Mouse (Mus musculus): ENCODE data around the gene Rbfox3. TPM values are rescaled to one million over a fixed set of nuclear protein-coding genes. Genes with fewer than 3 reads are reported as not detected.

The Rbfox3 gene
- polyA plus RNA-seq, 1 experiment from 2014 or later = 0.06 TPM

GRCm38 (mm10) chr11:118485338-118485737 is 426.1 kb downstream of the Rbfox3 start:
- H3K4me2 ChIP-seq = no peak overlapping the region
- H3K4me3 ChIP-seq = no peak overlapping the region
- no peak overlapping the region for H3K27ac ChIP-seq
- no peak overlapping the region for H3K9ac ChIP-seq
- no peaks in the 10 kb centered on the region; the same call in 1 of the 2 replicates for H3K36me3 ChIP-seq
- no peaks in the 10 kb centered on the region for H3K9me3 ChIP-seq (replicated peaks)
- peaks cover 7% of the 10 kb centered on the region for H3K27me3 ChIP-seq
- no peak for ATAC-seq (replicated peaks; ENCODE audit: insufficient number of reproducible peaks, insufficient read depth, low FRiP score, low read depth)
- H3K4me1 ChIP-seq (replicated peaks) = no peaks in the 10 kb centered on the region
- WGBS = 64% methylated on average over 11 of the region's 11 CpGs

GRCm38 (mm10) chr11:118484169-118484568 is 427.2 kb downstream of the Rbfox3 start:
- WGBS = 79% methylated on average over 8 of the region's 8 CpGs
- Histone ChIP-seq H3K4me1 (replicated peaks) (no peaks in the 10 kb centered on the region), H3K27ac (no peak overlapping the region), H3K27me3 (0 out of 2 replicates have a peak, but pooled peaks cover 4% of the 10 kb centered on the region), H3K4me2 (no peak overlapping the region), H3K4me3 (no peak overlapping the region), H3K9me3 (replicated peaks) (no peaks in the 10 kb centered on the region), H3K9ac (no peak overlapping the region), H3K36me3 (no peaks in the 10 kb centered on the region; the same call in 1 of the 2 replicates)
- ATAC-seq (replicated peaks; ENCODE audit: insufficient number of reproducible peaks, insufficient read depth, low FRiP score, low read depth) = no peak

GRCm38 (mm10) chr11:118481751-118482150 is 429.6 kb downstream of the Rbfox3 start:
- no peak overlapping the region for H3K9ac ChIP-seq
- no peaks in the 10 kb centered on the region for H3K9me3 ChIP-seq (replicated peaks)
- no peak for ATAC-seq (replicated peaks; ENCODE audit: insufficient number of reproducible peaks, insufficient read depth, low FRiP score, low read depth)
- peaks cover 6% of the 10 kb centered on the region for H3K4me1 ChIP-seq (replicated peaks)
- WGBS = 83% methylated on average over 14 of the region's 14 CpGs
- no peak overlapping the region for H3K4me3 ChIP-seq
- no peak overlapping the region for H3K4me2 ChIP-seq
- no peaks in the 10 kb centered on the region; the same call in 1 of the 2 replicates for H3K36me3 ChIP-seq
- no peak overlapping the region for H3K27ac ChIP-seq
- H3K27me3 ChIP-seq = no peaks in the 10 kb centered on the region

GRCm38 (mm10) chr11:118481231-118481630 is 430.2 kb downstream of the Rbfox3 start:
- Histone ChIP-seq H3K4me1 (replicated peaks) (peaks cover 6% of the 10 kb centered on the region), H3K9ac (no peak overlapping the region), H3K4me2 (no peak overlapping the region), H3K27me3 (no peaks in the 10 kb centered on the region), H3K36me3 (no peaks in the 10 kb centered on the region; the same call in 1 of the 2 replicates), H3K27ac (no peak overlapping the region), H3K4me3 (no peak overlapping the region), H3K9me3 (replicated peaks) (no peaks in the 10 kb centered on the region)
- WGBS = 95% methylated on average over 11 of the region's 11 CpGs
- no peak for ATAC-seq (replicated peaks; ENCODE audit: insufficient number of reproducible peaks, insufficient read depth, low FRiP score, low read depth)

GRCm38 (mm10) chr11:118479776-118480175 is 431.6 kb downstream of the Rbfox3 start:
- no peak overlapping the region for H3K4me2 ChIP-seq
- no peak for ATAC-seq (replicated peaks; ENCODE audit: insufficient number of reproducible peaks, insufficient read depth, low FRiP score, low read depth)
- peaks cover 6% of the 10 kb centered on the region for H3K4me1 ChIP-seq (replicated peaks)
- H3K27me3 ChIP-seq = no peaks in the 10 kb centered on the region
- no peak overlapping the region for H3K9ac ChIP-seq
- H3K4me3 ChIP-seq = no peak overlapping the region
- no peaks in the 10 kb centered on the region for H3K9me3 ChIP-seq (replicated peaks)
- 65% methylated on average over 12 of the region's 12 CpGs for WGBS
- no peaks in the 10 kb centered on the region; the same call in 1 of the 2 replicates for H3K36me3 ChIP-seq
- H3K27ac ChIP-seq = no peak overlapping the region

- Histone ChIP-seq H3K4me1 (replicated peaks) (peaks cover 6% of the 10 kb centered on the region), H3K4me2 (peak within 1 kb of the TSS; percentile 87), H3K9me3 (replicated peaks) (no peaks in the 10 kb centered on the region), H3K36me3 (no peaks in the 10 kb centered on the region), H3K4me3 (peak within 1 kb of the TSS; percentile 74), H3K9ac (peak within 1 kb of the TSS; percentile 80), H3K27ac (peak within 1 kb of the TSS; percentile 66), H3K27me3 (no peaks in the 10 kb centered on the region)
- peak; percentile 99 for ATAC-seq (replicated peaks; ENCODE audit: insufficient number of reproducible peaks, insufficient read depth, low FRiP score, low read depth)
- under 1% methylated on average over 57 of the region's 57 CpGs for WGBS
Observed at GRCm38 (mm10) chr11:118476396-118477373, 434.7 kb downstream of the Rbfox3 start, which contains the start of gene Engase. Gene Engase (plus strand): TSS chr11:118476829.

- no peak for ATAC-seq (replicated peaks; ENCODE audit: insufficient number of reproducible peaks, insufficient read depth, low FRiP score, low read depth)
- Histone ChIP-seq H3K36me3 (no peaks in the 10 kb centered on the region), H3K27ac (no peak overlapping the region), H3K4me2 (no peak overlapping the region), H3K27me3 (no peaks in the 10 kb centered on the region), H3K9ac (no peak overlapping the region), H3K9me3 (replicated peaks) (no peaks in the 10 kb centered on the region), H3K4me3 (no peak overlapping the region), H3K4me1 (replicated peaks) (peaks cover 7% of the 10 kb centered on the region)
- WGBS = 83% methylated on average over 7 of the region's 7 CpGs
Observed at GRCm38 (mm10) chr11:118475496-118476083, 435.8 kb downstream of the Rbfox3 start.

- no peak for ATAC-seq (replicated peaks; ENCODE audit: insufficient number of reproducible peaks, insufficient read depth, low FRiP score, low read depth)
- Histone ChIP-seq H3K9me3 (replicated peaks) (no peaks in the 10 kb centered on the region), H3K4me1 (replicated peaks) (peaks cover 9% of the 10 kb centered on the region), H3K27me3 (no peaks in the 10 kb centered on the region), H3K4me3 (no peak overlapping the region), H3K4me2 (no peak overlapping the region), H3K36me3 (no peaks in the 10 kb centered on the region), H3K9ac (no peak overlapping the region), H3K27ac (no peak overlapping the region)
- 75% methylated on average over 6 of the region's 6 CpGs for WGBS
Observed at GRCm38 (mm10) chr11:118473842-118474500, 437.4 kb downstream of the Rbfox3 start.

GRCm38 (mm10) chr11:118473161-118473560 is 438.2 kb downstream of the Rbfox3 start:
- Histone ChIP-seq H3K4me3 (no peak overlapping the region), H3K4me2 (no peak overlapping the region), H3K4me1 (replicated peaks) (peaks cover 9% of the 10 kb centered on the region), H3K9ac (no peak overlapping the region), H3K27me3 (no peaks in the 10 kb centered on the region), H3K9me3 (replicated peaks) (no peaks in the 10 kb centered on the region), H3K27ac (no peak overlapping the region), H3K36me3 (no peaks in the 10 kb centered on the region)
- WGBS = 65% methylated on average over 1 of the region's 1 CpGs
- no peak for ATAC-seq (replicated peaks; ENCODE audit: insufficient number of reproducible peaks, insufficient read depth, low FRiP score, low read depth)

- Histone ChIP-seq H3K9ac (no peak overlapping the region), H3K4me1 (replicated peaks) (peaks cover 8% of the 10 kb centered on the region), H3K27me3 (no peaks in the 10 kb centered on the region), H3K27ac (no peak overlapping the region), H3K36me3 (no peaks in the 10 kb centered on the region), H3K4me3 (no peak overlapping the region), H3K4me2 (no peak overlapping the region), H3K9me3 (replicated peaks) (no peaks in the 10 kb centered on the region)
- no peak for ATAC-seq (replicated peaks; ENCODE audit: insufficient number of reproducible peaks, insufficient read depth, low FRiP score, low read depth)
- WGBS = 85% methylated on average over 13 of the region's 13 CpGs
Observed at GRCm38 (mm10) chr11:118471676-118472075, 439.7 kb downstream of the Rbfox3 start.
